9 mouse cellular contexts compared by ENCODE assay signal in the genomic region with DNA sequence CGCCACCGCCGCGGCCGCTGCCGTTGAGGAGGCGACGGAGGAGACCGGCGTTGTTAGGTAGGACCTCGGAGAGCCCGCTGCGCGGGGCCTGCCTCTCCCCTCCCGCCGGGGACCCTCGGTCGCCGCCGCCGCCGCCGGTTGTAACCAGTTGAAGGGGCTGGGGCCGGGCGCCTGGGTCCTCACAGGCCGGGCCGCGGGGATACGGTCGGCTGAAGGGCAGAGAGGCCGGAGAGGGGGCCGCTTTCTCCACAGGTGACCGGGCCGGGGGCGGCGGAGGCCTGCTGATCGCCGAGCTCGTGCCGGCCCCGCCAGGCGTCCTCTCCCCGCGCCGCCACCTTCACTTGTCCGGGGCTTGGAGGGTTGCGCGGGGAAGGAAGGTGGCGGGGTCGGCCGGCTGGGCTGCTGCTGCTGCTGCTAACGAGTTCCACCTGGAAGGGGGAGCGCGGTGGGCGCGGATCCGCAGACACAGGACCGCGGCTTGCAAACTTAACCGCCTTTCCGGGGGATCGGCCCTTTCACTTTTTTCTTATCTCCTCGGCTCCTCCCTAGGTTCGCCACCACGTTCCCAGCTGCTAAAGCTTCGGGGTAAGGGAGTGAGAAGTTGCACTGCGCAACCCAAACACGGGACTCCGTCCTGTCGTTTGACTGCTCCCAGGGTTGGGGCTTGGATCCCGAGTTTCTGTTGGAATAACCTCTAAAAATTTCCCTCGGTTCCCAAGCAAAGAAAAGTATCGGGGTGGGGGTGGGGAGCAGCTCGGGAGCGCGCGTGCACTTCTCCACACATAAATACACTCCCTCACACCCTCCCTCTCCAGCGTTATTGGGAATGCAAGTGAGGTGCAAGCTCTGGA. TPM values are rescaled to one million over a fixed set of nuclear protein-coding genes. Genes with fewer than 3 reads are reported as not detected.
DNase-seq lines count a peak whose midpoint lies in the region; ATAC-seq and TF ChIP-seq lines count a peak whose summit lies in the region.
"Had no signal": no experiment of that assay in that cellular context is flagged by ENCODE, and none has a peak within 500 bp of the region (broad histone marks: within the 10 kb centered on the region; RNA-seq: fewer than 3 reads in every experiment).

No protein-coding gene starts in this region.

- no peaks in the 10 kb centered on the region for H3K27me3 ChIP-seq in hindbrain, embryonic 16.5 days (replicated peaks; ENCODE audit: control insufficient read depth, insufficient read depth, low read length)
- H3K27me3 ChIP-seq in megakaryocyte, embryonic 14.5 days (replicated peaks): no peaks in the 10 kb centered on the region
- no peaks in the 10 kb centered on the region for H3K27me3 ChIP-seq in small intestine, adult 2 months (ENCODE audit: control insufficient read depth, insufficient read depth, low read length)

- peak overlapping the region; percentile 97 for H3K9ac ChIP-seq in hindbrain, embryonic 16.5 days (ENCODE audit: low read depth, low read length)

- TF ChIP-seq CTCF in gastrocnemius, adult 2 months (IDR thresholded peaks at IDR 0.05): no peak
- TF ChIP-seq CTCF in small intestine, adult 2 months (IDR thresholded peaks at IDR 0.05; ENCODE audit: extremely low read depth, insufficient read length, insufficient replicate concordance, low read depth, low read length): no peak

- peak; percentile 14; the same call in 1 of the 2 replicates for TF ChIP-seq POLR2A in small intestine, adult 2 months (IDR thresholded peaks at IDR 0.05; ENCODE audit: low read depth, low read length)

- no peaks in the 10 kb centered on the region for H3K9me3 ChIP-seq in hindbrain, embryonic 16.5 days (ENCODE audit: control insufficient read depth, low read length)
- H3K9me3 ChIP-seq in megakaryocyte, embryonic 14.5 days: no peaks in the 10 kb centered on the region

- DNase-seq in cerebellum, adult 11-12 months: no peak
- peak; percentile 64 for DNase-seq in cerebellum, adult 9-11 months
- DNase-seq in gastrocnemius, adult 2 months: no peak
- DNase-seq in left cerebral cortex, postnatal 14 days (ENCODE audit: low spot score in 2 of 2): peak; percentile 25 to 29

- H3K36me3 ChIP-seq in hindbrain, embryonic 16.5 days (ENCODE audit: control insufficient read depth, insufficient read depth, low read length): no peaks in the 10 kb centered on the region
- no peaks in the 10 kb centered on the region for H3K36me3 ChIP-seq in megakaryocyte, embryonic 14.5 days (replicated peaks; ENCODE audit: low read length)
- H3K36me3 ChIP-seq in small intestine, adult 2 months (ENCODE audit: control insufficient read depth, insufficient read depth, low read length): peaks cover 2% of the 10 kb centered on the region; the same call in 1 of the 2 replicates
- H3K36me3 ChIP-seq: G1E had no signal

- H3K4me1 ChIP-seq in hindbrain, embryonic 16.5 days (ENCODE audit: control insufficient read depth, insufficient read depth, low read depth, low read length): peaks cover 3% of the 10 kb centered on the region; the same call in 1 of the 2 replicates
- H3K4me1 ChIP-seq in megakaryocyte, embryonic 14.5 days: peaks cover 10% of the 10 kb centered on the region
- no peaks in the 10 kb centered on the region for H3K4me1 ChIP-seq in small intestine, adult 2 months (ENCODE audit: control insufficient read depth, insufficient read depth, insufficient read length, low read length)

- intact Hi-C loops in gastrocnemius, adult 2 months (cut with DNase I): loop anchor here (5.0 kb wide), 1 partner anchor 133 kb away; no protein-coding TSS in a partner anchor
- intact Hi-C loops in left cerebral cortex, postnatal 14 days (cut with DNase I): loop anchor here (2.0 to 5.0 kb wide), 3 partner anchors 98 to 222 kb away; no protein-coding TSS in a partner anchor

- H3K27ac ChIP-seq in gastrocnemius, adult 2 months: peak overlapping the region; percentile 98
- H3K27ac ChIP-seq in hindbrain, embryonic 16.5 days (ENCODE audit: low read depth, low read length): peak overlapping the region; percentile 100
- peak overlapping the region; percentile 94 for H3K27ac ChIP-seq in small intestine, adult 2 months (ENCODE audit: insufficient read depth, low read depth, low read length)

- WGBS in hindbrain, embryonic 16.5 days: under 1% methylated on average over 36 of the region's 78 CpGs
- under 1% methylated on average over 77 of the region's 78 CpGs for WGBS in small intestine, adult 2 months

- ATAC-seq in cerebellum, adult (ENCODE audit: insufficient number of reproducible peaks, low FRiP score, low TSS enrichment): peak; percentile 28
- ATAC-seq in hindbrain, embryonic 16.5 days: peak; percentile 18

- H3K4me3 ChIP-seq in gastrocnemius, adult 2 months: peak overlapping the region; percentile 80
- H3K4me3 ChIP-seq in hindbrain, embryonic 16.5 days (ENCODE audit: low read length): peak overlapping the region; percentile 99
- H3K4me3 ChIP-seq in megakaryocyte, embryonic 14.5 days (replicated peaks): peak overlapping the region; percentile 96
- H3K4me3 ChIP-seq in small intestine, adult 2 months (ENCODE audit: low read depth, low read length): peak overlapping the region; percentile 77

- H3K4me2 ChIP-seq in hindbrain, embryonic 16.5 days (ENCODE audit: low read length): peak overlapping the region; percentile 87

RNA-seq across cellular contexts. Expression of a gene that starts 0.8 kb away (rescaled TPM):
- 10 to 100 TPM; 38.6 to 49.2 TPM for total RNA-seq in gastrocnemius, adult 2 months (2021)
- 33.4 and 35.3 TPM in 2 replicates for polyA plus RNA-seq in hindbrain, embryonic 16.5 days (2015; fragmentation: Nextera tagmentation; extraction: Ambion mirVana)
- total RNA-seq in left cerebral cortex, postnatal 14 days (2021): 100 to 1,000 TPM; 121 to 124 TPM
- polyA plus RNA-seq in megakaryocyte, embryonic 14.5 days (2012; ENCODE audit: insufficient read depth, low replicate concordance): 0.50 TPM in 1 of 2 replicates, not detected in the other
- 0.23 and 1.2 TPM in 2 replicates for polyA plus RNA-seq in small intestine, adult 2 months (2012; rRNA removed)
- polyA plus RNA-seq: G1E had no signal

Comparison
In these comparisons a context has a peak if more than half of its experiments do, and no peak if none do; other contexts are left out.
1. DNase-seq: peak in cerebellum, adult 9-11 months (single experiment) and left cerebral cortex, postnatal 14 days (2 of 2); none in cerebellum, adult 11-12 months (single experiment) and gastrocnemius, adult 2 months (single experiment).
2. RNA of a gene that starts 0.8 kb away (polyA plus RNA-seq): 33.4 to 35.3 TPM in hindbrain, embryonic 16.5 days; 0.23 to 1.2 TPM in small intestine, adult 2 months and 0.50 TPM in megakaryocyte, embryonic 14.5 days; every median in the first group is over 10 times any median in the second.
3. Peak in every context shown above with its lines, with median percentiles within 50 percentile points of each other: H3K27ac ChIP-seq and H3K4me3 ChIP-seq.